Mouse (Mus musculus): ENCODE measurements around the gene Dock1.

Dock1 gene

GRCm38 (mm10) chr7:134823891-134824290 is 153.4 kb downstream of the Dock1 start:
- no peak for DNase-seq (ENCODE audit: low spot score)

- no peak for DNase-seq (ENCODE audit: low spot score)
Observed at GRCm38 (mm10) chr7:134840066-134840465, 169.6 kb downstream of the Dock1 start.

- no peak for DNase-seq (ENCODE audit: low spot score)
Observed at GRCm38 (mm10) chr7:134842751-134843150, 172.3 kb downstream of the Dock1 start.

- DNase-seq (ENCODE audit: low spot score) = no peak
Observed at GRCm38 (mm10) chr7:134862000-134862399, 191.5 kb downstream of the Dock1 start.

- peak; percentile 62 for DNase-seq (ENCODE audit: low spot score)
Observed at GRCm38 (mm10) chr7:134864175-134864574, 193.7 kb downstream of the Dock1 start.

GRCm38 (mm10) chr7:134872511-134872910 is 202.1 kb downstream of the Dock1 start:
- no peak for DNase-seq (ENCODE audit: low spot score)

- DNase-seq (ENCODE audit: low spot score) = no peak
Observed at GRCm38 (mm10) chr7:134872981-134873380, 202.5 kb downstream of the Dock1 start.

GRCm38 (mm10) chr7:134878985-134879384 is 208.5 kb downstream of the Dock1 start:
- no peak for DNase-seq (ENCODE audit: low spot score)

- peak; percentile 11 for DNase-seq (ENCODE audit: low spot score)
Observed at GRCm38 (mm10) chr7:134880431-134880830, 210.0 kb downstream of the Dock1 start.

GRCm38 (mm10) chr7:134883516-134883915 is 213.1 kb downstream of the Dock1 start:
- no peak for DNase-seq (ENCODE audit: low spot score)

- DNase-seq (ENCODE audit: low spot score) = no peak
Observed at GRCm38 (mm10) chr7:134892449-134892871, 222.0 kb downstream of the Dock1 start.

- no peak for DNase-seq (ENCODE audit: low spot score)
Observed at GRCm38 (mm10) chr7:134892972-134893371, 222.5 kb downstream of the Dock1 start.

- DNase-seq (ENCODE audit: low spot score) = no peak
Observed at GRCm38 (mm10) chr7:134894604-134895003, 224.2 kb downstream of the Dock1 start.

- DNase-seq (ENCODE audit: low spot score) = no peak
Observed at GRCm38 (mm10) chr7:134899462-134899861, 229.0 kb downstream of the Dock1 start.

- no peak for DNase-seq (ENCODE audit: low spot score)
Observed at GRCm38 (mm10) chr7:134901992-134902391, 231.5 kb downstream of the Dock1 start.

- no peak for DNase-seq (ENCODE audit: low spot score)
Observed at GRCm38 (mm10) chr7:134931886-134932285, 261.4 kb downstream of the Dock1 start.

- peak; percentile 18 for DNase-seq (ENCODE audit: low spot score)
Observed at GRCm38 (mm10) chr7:134937471-134937926, 267.0 kb downstream of the Dock1 start.

- peak; percentile 65 for DNase-seq (ENCODE audit: low spot score)
Observed at GRCm38 (mm10) chr7:134937927-134938609, 267.6 kb downstream of the Dock1 start, which contains the start of gene Fam196a. Fam196a (minus strand) TSS chr7:134938430.

- no peak for DNase-seq (ENCODE audit: low spot score)
Observed at GRCm38 (mm10) chr7:134941891-134942290, 271.4 kb downstream of the Dock1 start.

- DNase-seq (ENCODE audit: low spot score) = no peak
Observed at GRCm38 (mm10) chr7:134943063-134943462, 272.6 kb downstream of the Dock1 start.

GRCm38 (mm10) chr7:134943701-134944100 is 273.2 kb downstream of the Dock1 start:
- no peak for DNase-seq (ENCODE audit: low spot score)

GRCm38 (mm10) chr7:134945925-134946716 is 275.7 kb downstream of the Dock1 start:
- no peak for DNase-seq (ENCODE audit: low spot score)

GRCm38 (mm10) chr7:134959086-134959485 is 288.6 kb downstream of the Dock1 start:
- peak; percentile 30 for DNase-seq (ENCODE audit: low spot score)

Measured in ovary, postnatal 36 days (tissue).